23 mouse cellular contexts compared by ENCODE assay signal in genomic region chr13:90939600-90939999, GRCm38 (mm10). TPM values are rescaled to one million over a fixed set of nuclear protein-coding genes. Genes with fewer than 3 reads are reported as not detected.
"Had no signal": no experiment of that assay in that cellular context is flagged by ENCODE, and none has a peak within 500 bp of the region (broad histone marks: within the 10 kb centered on the region; RNA-seq: fewer than 3 reads in every experiment).

No protein-coding gene starts in this region.

- H3K9ac ChIP-seq: intestine, embryonic 15.5 days; kidney, embryonic 15.5 days; limb, embryonic 13.5 days; lung, embryonic 14.5 days; midbrain, embryonic 12.5 days; midbrain, embryonic 15.5 days; neural tube, embryonic 12.5 days; neural tube, embryonic 15.5 days had no signal

- H3K27ac ChIP-seq: intestine, embryonic 15.5 days; kidney, embryonic 15.5 days; limb, embryonic 10.5 days; limb, embryonic 13.5 days; macrophage; midbrain, embryonic 12.5 days; midbrain, embryonic 15.5 days; neural tube, embryonic 12.5 days; neural tube, embryonic 15.5 days; stomach, postnatal 0 days had no signal

- H3K4me2 ChIP-seq: intestine, embryonic 15.5 days; kidney, embryonic 15.5 days; limb, embryonic 13.5 days; lung, embryonic 14.5 days; midbrain, embryonic 12.5 days; midbrain, embryonic 15.5 days; neural tube, embryonic 12.5 days; neural tube, embryonic 15.5 days had no signal

- H3K27me3 ChIP-seq: intestine, embryonic 15.5 days; kidney, embryonic 15.5 days; limb, embryonic 13.5 days; midbrain, embryonic 12.5 days; midbrain, embryonic 15.5 days; neural tube, embryonic 12.5 days; neural tube, embryonic 15.5 days had no signal

- DNase-seq: kidney, adult 11 months; kidney, adult 8-10 months; kidney, postnatal 10 days; kidney, postnatal 36 days; lung, embryonic 14.5 days; right cerebral cortex, adult 18-20 months; right cerebral cortex, postnatal 14 days; right cerebral cortex, postnatal 4 days; thymus, postnatal 4 days had no signal

- H3K4me3 ChIP-seq: intestine, embryonic 15.5 days; kidney, embryonic 15.5 days; limb, embryonic 10.5 days; limb, embryonic 13.5 days; midbrain, embryonic 12.5 days; midbrain, embryonic 15.5 days; neural tube, embryonic 12.5 days; neural tube, embryonic 15.5 days had no signal

- H3K36me3 ChIP-seq: intestine, embryonic 15.5 days; kidney, embryonic 15.5 days; limb, embryonic 10.5 days; limb, embryonic 13.5 days; midbrain, embryonic 12.5 days; midbrain, embryonic 15.5 days; neural tube, embryonic 12.5 days; neural tube, embryonic 15.5 days had no signal

- H3K4me1 ChIP-seq: intestine, embryonic 15.5 days; kidney, embryonic 15.5 days; limb, embryonic 10.5 days; limb, embryonic 13.5 days; midbrain, embryonic 12.5 days; midbrain, embryonic 15.5 days; neural tube, embryonic 12.5 days; neural tube, embryonic 15.5 days had no signal

- H3K9me3 ChIP-seq: intestine, embryonic 15.5 days; kidney, embryonic 15.5 days; limb, embryonic 10.5 days; limb, embryonic 13.5 days; midbrain, embryonic 12.5 days; midbrain, embryonic 15.5 days; neural tube, embryonic 12.5 days; neural tube, embryonic 15.5 days had no signal

- ATAC-seq: lung, postnatal 0 days; midbrain, embryonic 15.5 days had no signal

RNA-seq across cellular contexts. Expression of gene Atp6ap1l, which starts 34.4 kb away (rescaled TPM):
- total RNA-seq: liver, adult 2 months; megakaryocyte, adult 5-6 weeks had no signal
- polyA plus RNA-seq: intestine, embryonic 15.5 days; liver, adult 2 months; lung, embryonic 14.5 days; lung, postnatal 0 days; macrophage; midbrain, embryonic 12.5 days; stomach, embryonic 14.5 days had no signal
